Mouse (Mus musculus) c-Kit-negative CD71-positive TER-119-positive erythroid progenitor cells, embryonic 14.5 days (primary cell): ENCODE data around the gene 1810065E05Rik.

ENCODE experiments used
- DNase-seq: peaks from one replicate; pipeline ENCODE4 v3.0.0-alpha.2; 2013; ENCODE audit warnings: low read depth, low spot score

The 1810065E05Rik gene

GRCm38 (mm10) chr11:58420815-58421214 is at the start of gene 1810065E05Rik:
TSS of gene 1810065E05Rik (plus strand) at chr11:58421111.
- no peak for DNase-seq

GRCm38 (mm10) chr11:58377273-58377672 is 43.6 kb upstream of the 1810065E05Rik start:
- DNase-seq, result no peak

GRCm38 (mm10) chr11:58377686-58378085 is 43.2 kb upstream of the 1810065E05Rik start:
- DNase-seq, result no peak

- no peak for DNase-seq
These were observed 42.1 kb upstream of the 1810065E05Rik start, which contains the start of gene Lypd8 for GRCm38 (mm10) chr11:58378763-58379278. TSS of gene Lypd8 (plus strand) at chr11:58379043.

GRCm38 (mm10) chr11:58379516-58379915 is 41.4 kb upstream of the 1810065E05Rik start:
- no peak for DNase-seq

GRCm38 (mm10) chr11:58382471-58382870 is 38.4 kb upstream of the 1810065E05Rik start:
- DNase-seq, result no peak

- no peak for DNase-seq
These were observed 20.8 kb upstream of the 1810065E05Rik start for GRCm38 (mm10) chr11:58399985-58400645.

- DNase-seq, result no peak
These were observed 20.3 kb upstream of the 1810065E05Rik start for GRCm38 (mm10) chr11:58400655-58401054.

GRCm38 (mm10) chr11:58408066-58408465 is 12.8 kb upstream of the 1810065E05Rik start:
- DNase-seq, result no peak

GRCm38 (mm10) chr11:58418336-58418735 is 2.6 kb upstream of the 1810065E05Rik start:
- no peak for DNase-seq

- DNase-seq, result no peak
These were observed 11.3 kb downstream of the 1810065E05Rik start, which contains the start of gene Gm12253 for GRCm38 (mm10) chr11:58432259-58432658. TSS of gene Gm12253 (plus strand) at chr11:58432559.

- DNase-seq, result no peak
These were observed 17.0 kb downstream of the 1810065E05Rik start for GRCm38 (mm10) chr11:58437866-58438265.

- DNase-seq, result no peak
These were observed 31.8 kb downstream of the 1810065E05Rik start, which contains the start of gene Lypd9 for GRCm38 (mm10) chr11:58452759-58453158. TSS of gene Lypd9 (minus strand) at chr11:58452923.

- no peak for DNase-seq
These were observed 32.7 kb downstream of the 1810065E05Rik start for GRCm38 (mm10) chr11:58453592-58453991.

GRCm38 (mm10) chr11:58462170-58462569 is 41.3 kb downstream of the 1810065E05Rik start, which contains the start of gene Olfr30:
TSS of gene Olfr30 (minus strand) at chr11:58462270.
- DNase-seq, result no peak
